Mouse (Mus musculus) ovary, postnatal 10 days (tissue): ENCODE measurements around the gene Dgkh.
"Not testable (repeated sequence)": the region's sequence is repeated elsewhere in the genome, so short reads cannot be mapped to it uniquely, and the experiment has no call there.

Source experiments
- DNase-seq: peaks from one replicate; pipeline ENCODE4 v3.0.0; 2022; ENCODE audit warnings: low spot score

Gene Dgkh

GRCm38 (mm10) chr14:78732617-78733312 is at the start of gene Dgkh:
Gene Dgkh (minus strand): TSS chr14:78732776.
- DNase-seq: peak; percentile 86

DNA sequence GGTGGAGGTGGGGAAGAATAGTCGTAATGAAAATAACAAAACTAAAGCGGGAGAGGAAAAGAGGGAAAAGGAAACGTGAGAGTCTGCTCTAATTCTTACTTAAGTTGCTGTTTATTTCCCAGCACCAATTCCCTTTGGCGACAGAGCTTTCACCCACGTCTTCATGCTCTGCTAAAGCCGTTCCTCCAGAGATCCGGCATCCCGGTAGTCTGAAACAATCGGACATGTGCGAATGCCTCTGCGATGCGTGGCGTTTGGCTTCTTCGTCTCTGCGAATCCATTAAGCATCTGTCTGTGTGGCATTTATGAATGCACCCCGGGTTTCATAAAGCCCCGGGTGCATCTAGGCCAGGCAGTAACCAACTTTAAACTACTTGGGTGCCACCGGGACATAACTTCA is 44.6 kb upstream of the Dgkh start:
- no peak for DNase-seq

GRCm38 (mm10) chr14:78776659-78777058 is 44.1 kb upstream of the Dgkh start:
- DNase-seq: no peak

- no peak for DNase-seq
These were observed 43.1 kb upstream of the Dgkh start for GRCm38 (mm10) chr14:78775699-78776098.

DNA sequence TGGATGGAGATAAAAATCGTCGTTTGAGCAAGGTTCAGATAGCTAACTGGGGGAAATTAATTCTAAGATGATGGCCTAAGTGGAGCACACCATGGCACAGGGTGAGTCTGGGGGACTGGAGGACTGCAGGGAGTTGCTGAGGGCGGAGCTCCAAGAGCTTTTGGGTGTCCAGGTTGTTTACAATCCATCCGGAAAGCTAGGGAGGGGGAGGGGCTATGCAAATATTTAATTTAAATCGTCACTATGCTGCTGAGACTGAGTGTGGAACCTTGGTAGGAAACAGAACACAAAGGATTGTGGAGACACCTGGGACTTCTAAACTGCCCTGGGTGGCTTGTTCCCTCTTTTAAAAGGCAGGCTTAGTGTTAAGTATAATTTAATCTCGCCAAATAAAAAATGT is 42.6 kb upstream of the Dgkh start:
- no peak for DNase-seq

GRCm38 (mm10) chr14:78770457-78770856 is 37.9 kb upstream of the Dgkh start:
- DNase-seq: no peak

- DNase-seq: no peak
These were observed 28.5 kb upstream of the Dgkh start for GRCm38 (mm10) chr14:78761064-78761463.

- DNase-seq: no peak
These were observed 26.9 kb upstream of the Dgkh start for GRCm38 (mm10) chr14:78759491-78759890.

DNA sequence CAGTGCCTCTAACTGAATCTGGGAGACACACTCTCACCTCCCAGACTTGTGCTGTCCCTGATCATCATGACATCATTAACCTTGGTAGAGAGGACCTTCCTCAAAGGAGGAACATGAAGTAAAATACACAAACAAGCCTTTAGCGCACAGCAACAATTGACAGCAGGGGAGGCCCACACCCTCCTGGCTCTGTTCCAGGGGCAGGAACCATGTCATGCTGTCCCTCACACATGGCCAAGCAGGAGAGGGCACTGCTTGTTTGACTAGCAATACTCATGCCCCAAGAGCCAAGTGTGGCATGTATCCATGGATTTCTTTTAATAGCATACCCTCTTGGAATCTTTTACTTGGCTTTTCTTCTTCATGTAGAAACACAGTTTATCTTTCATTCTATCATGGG is 22.7 kb upstream of the Dgkh start:
- no peak for DNase-seq

GRCm38 (mm10) chr14:78748692-78749091 is 16.1 kb upstream of the Dgkh start:
- no peak for DNase-seq

GRCm38 (mm10) chr14:78747969-78748651 is 15.5 kb upstream of the Dgkh start:
- DNase-seq: no peak

GRCm38 (mm10) chr14:78747454-78747853 is 14.9 kb upstream of the Dgkh start:
- DNase-seq: no peak

- DNase-seq: no peak
These were observed 2.0 kb upstream of the Dgkh start for GRCm38 (mm10) chr14:78734605-78735004.

DNA sequence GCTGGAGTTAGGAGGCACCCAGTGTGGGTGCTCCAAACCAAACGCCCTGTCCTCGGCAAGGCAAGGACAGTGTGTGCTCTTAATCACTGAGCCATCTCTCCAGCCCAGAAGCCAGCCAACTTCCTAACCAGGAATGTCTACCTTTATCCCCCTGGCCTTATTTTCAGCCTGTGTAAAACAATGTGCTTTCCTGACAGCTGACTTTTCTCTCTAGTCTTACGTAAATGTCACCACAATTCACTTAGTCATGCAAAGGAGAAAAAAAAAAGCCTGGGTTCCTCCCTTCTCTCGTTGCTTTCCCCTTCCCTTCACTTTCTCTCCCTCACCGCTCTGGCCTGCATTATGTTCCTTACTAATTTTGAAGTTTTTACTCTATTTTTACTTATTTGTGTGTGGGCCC is 1.6 kb upstream of the Dgkh start:
- not testable (repeated sequence) for DNase-seq

GRCm38 (mm10) chr14:78733366-78734076 is 945 bp upstream of the Dgkh start:
- no peak for DNase-seq

- peak; percentile 15 for DNase-seq
These were observed 542 bp downstream of the Dgkh start for GRCm38 (mm10) chr14:78731852-78732616.

DNA sequence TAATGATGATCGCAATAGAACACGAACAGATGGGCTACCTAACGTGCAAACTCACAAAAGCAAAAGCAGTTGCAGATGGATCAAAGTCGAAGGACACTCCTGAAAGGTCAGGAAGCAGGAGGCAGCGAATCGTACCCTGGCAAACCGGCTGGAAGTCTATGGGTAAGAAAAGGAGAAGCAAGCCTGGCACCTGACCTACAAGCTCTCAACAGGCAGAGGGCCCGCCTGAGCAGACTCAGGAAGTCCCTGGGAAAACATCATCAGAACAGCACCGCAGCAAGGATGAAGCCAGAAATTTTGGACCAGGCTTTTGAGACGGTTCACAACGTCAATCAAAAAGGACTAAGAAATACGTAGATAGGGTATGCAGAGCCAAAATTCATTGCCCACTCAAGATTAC is 1.3 kb downstream of the Dgkh start:
- DNase-seq: no peak

- DNase-seq: no peak
These were observed 6.6 kb downstream of the Dgkh start for GRCm38 (mm10) chr14:78725976-78726375.

DNA sequence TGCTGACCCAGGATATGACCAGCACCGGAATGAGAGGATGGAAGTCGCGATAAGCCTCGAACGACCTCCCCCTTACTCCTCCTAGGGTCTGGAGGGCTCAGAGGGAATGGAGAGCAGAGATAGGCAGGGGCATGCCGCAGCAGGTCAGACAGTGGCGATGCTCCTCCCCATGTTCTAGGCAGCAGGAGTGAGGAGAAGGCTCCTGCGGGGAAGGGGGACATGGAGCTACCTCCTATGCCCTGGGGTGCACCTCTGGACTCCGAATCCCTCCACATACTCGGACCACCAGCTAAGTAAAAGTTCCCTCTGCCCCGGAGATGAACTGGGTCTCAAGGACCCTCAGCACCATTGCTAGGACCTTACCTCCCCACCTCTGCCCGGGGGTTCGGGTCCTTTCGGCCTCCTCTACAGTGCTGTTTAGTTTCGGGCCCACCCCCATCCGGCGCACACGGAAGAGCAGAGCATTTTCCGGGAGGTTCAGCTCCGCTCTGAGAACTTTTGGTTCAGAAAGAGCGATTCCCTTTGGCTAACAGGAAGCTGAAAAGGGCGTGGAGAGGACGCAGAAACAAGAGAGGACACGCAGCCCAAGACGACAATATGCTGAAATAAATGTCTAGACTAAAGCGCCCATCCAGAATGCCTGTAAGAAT is 7.1 kb downstream of the Dgkh start:
- DNase-seq: no peak

DNA sequence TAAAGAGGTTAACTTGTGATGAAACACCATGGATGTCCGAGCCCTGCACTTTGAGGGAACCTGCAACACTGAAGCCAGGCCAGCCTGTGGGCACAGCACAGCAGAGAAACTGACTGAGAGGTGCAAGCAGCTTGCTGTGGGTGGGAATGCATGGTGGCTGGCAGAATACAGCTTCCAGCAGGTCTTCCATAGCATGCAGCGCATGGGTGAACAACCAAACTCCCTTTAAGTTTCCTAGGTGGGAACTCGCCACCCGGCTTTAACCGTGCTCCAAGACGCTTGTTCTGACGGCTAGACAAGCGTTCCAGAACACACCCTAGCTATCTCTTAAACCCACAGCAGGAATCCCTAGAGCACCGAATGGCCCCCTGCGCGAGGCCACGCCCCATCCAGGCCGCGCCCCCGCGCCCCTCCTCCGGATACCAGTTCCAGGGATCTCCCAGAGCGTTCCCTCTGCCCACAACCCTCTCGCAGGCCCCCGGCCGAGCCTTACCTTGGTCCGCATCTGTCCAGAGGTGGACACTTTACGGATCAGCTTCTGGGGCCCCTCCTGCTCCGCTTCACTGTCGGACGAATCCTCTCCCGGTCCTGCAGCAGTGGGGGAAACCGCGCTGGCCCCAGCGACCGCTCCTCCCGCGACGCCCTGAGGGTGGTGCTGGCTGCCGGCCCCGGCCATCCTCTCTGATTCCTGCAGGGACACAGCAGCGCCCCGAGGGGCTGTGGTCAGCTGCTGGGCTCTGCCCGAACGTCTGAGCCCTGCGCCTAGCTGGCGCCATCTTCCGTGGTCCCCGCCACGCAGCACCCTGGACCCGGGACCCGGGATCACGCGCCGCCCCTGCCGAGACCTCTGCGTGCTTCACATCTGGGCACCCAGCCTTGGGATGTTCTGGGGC is 7.9 kb downstream of the Dgkh start:
- peak; percentile 39 for DNase-seq

- not testable (repeated sequence) for DNase-seq
These were observed 8.9 kb downstream of the Dgkh start for GRCm38 (mm10) chr14:78723655-78724054.
